Mouse (Mus musculus) lung, adult 2 months (tissue): ENCODE results near the gene Tbc1d17.

Source experiments
- CTCF ChIP-seq: fragments of 200-500 bp; IDR thresholded peaks from 2 replicates; pipeline ENCODE4 v1.5.1; 2011; ENCODE audit warnings: mild to moderate bottlenecking, low read length, control low read depth; ENCODE audit not compliant: insufficient read depth
- POLR2A ChIP-seq: fragments of 200-500 bp; IDR thresholded peaks from 2 replicates; pipeline ENCODE4 v1.6.1; 2011; ENCODE audit warnings: low read depth, mild to moderate bottlenecking, control low read depth, low read length, borderline replicate concordance; ENCODE audit errors: extremely low read depth

DNA sequence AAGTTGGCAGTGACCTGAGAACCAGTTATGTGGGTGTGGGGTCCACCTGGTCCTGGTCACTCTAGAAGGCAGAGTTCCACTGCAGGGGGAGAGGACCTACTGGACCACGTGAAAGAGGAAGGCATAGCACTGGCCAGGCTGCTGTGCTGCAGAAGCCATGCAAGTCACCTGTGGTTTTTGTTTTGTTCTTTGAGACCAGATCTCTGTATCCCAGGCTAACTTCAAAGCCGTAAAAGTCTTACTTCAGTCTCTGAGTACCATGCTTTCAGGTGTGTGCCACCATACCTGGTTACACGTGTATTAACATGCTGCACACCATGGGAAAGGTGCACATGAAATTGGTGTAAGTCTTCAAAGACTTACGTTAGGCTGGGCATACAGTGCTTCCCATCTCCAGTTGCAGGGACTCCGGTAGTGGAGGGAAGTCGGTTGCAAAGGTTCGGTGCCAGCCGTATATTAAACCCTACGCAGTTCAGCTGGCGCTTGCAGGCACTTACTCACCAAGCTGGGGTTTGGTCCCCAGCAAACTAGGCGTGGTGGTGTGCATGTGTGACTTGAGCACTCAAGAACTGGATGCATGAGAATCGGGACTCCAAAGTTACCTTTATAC is 2.9 kb upstream of the Tbc1d17 start:
- TF ChIP-seq CTCF (no peak), POLR2A (no peak)
